Mouse (Mus musculus) C2C12 (cell line): Measurements from ENCODE around the gene Scn2b. TPM values are rescaled to one million over a fixed set of nuclear protein-coding genes. Genes with fewer than 3 reads are reported as not detected.

Experiments
- H3K27me3 ChIP-seq: one replicate; pipeline ENCODE4 v1.6.1; 2011; ENCODE audit not compliant: control insufficient read depth, insufficient read depth, insufficient read length
- H3K36me3 ChIP-seq: one replicate; pipeline ENCODE4 v1.6.1; 2011; ENCODE audit not compliant: control insufficient read depth, insufficient read depth
- H3K4me3 ChIP-seq: one replicate; pipeline ENCODE4 v1.5.1; 2011; ENCODE audit warnings: mild to moderate bottlenecking, control low read depth; ENCODE audit not compliant: poor library complexity, insufficient read depth, severe bottlenecking
- H3K79me2 ChIP-seq: one replicate; pipeline ENCODE4 v1.6.1; 2011; ENCODE audit not compliant: control insufficient read depth, insufficient read depth
- H3K79me3 ChIP-seq: one replicate; pipeline ENCODE4 v1.6.1; 2011; ENCODE audit warnings: low read depth, control low read depth
- H3ac ChIP-seq: one replicate; pipeline ENCODE3; 2011; ENCODE audit warnings: low read depth; ENCODE audit not compliant: control insufficient read depth, insufficient read length
- CEBPB ChIP-seq: IDR thresholded peaks from one replicate; pipeline ENCODE4 v1.6.1; 2011; ENCODE audit warnings: low read depth, mild to moderate bottlenecking, control low read depth, moderate library complexity
- CTCF ChIP-seq: IDR thresholded peaks from one replicate; pipeline ENCODE4 v1.5.1; 2011; ENCODE audit not compliant: control insufficient read depth, insufficient read depth, insufficient read length
- FOSL1 ChIP-seq: IDR thresholded peaks from one replicate; pipeline ENCODE4 v1.8.0; 2011; ENCODE audit warnings: mild to moderate bottlenecking, low read length; ENCODE audit not compliant: poor library complexity, insufficient read depth, severe bottlenecking
- MAX ChIP-seq: IDR thresholded peaks from one replicate; pipeline ENCODE4 v1.6.1; 2011; ENCODE audit warnings: mild to moderate bottlenecking, control low read depth
- MYOD1 ChIP-seq: IDR thresholded peaks from one replicate; pipeline ENCODE4 v1.6.1; 2011; ENCODE audit warnings: low read depth; ENCODE audit not compliant: control insufficient read depth, insufficient read length
- MYOG ChIP-seq: IDR thresholded peaks from one replicate; pipeline ENCODE4 v1.6.1; 2011; ENCODE audit not compliant: control insufficient read depth, insufficient read length; ENCODE audit errors: extremely low read depth
- USF1 ChIP-seq: IDR thresholded peaks from one replicate; pipeline ENCODE4 v1.6.1; 2011; ENCODE audit warnings: low read depth, mild to moderate bottlenecking, control low read depth, moderate library complexity
- polyA plus RNA-seq: library from polyadenylated mRNA; unstranded; fragments of >200 nt; fragmentation: generic; extraction: Trizol; gene quantifications from one replicate; pipeline ENCODE4 v1.2.1, GENCODE M21; 2012; ENCODE audit warnings: missing spikeins

Gene Scn2b
- polyA plus RNA-seq, 1 experiment: not detected

- no peak overlapping the region for H3K4me3 ChIP-seq
Observed at GRCm38 (mm10) chr9:45142686-45143085, 25.1 kb downstream of the Scn2b start.

GRCm38 (mm10) chr9:45145533-45146266, 28.1 kb downstream of the Scn2b start:
- Histone ChIP-seq H3K79me2 (no peaks in the 10 kb centered on the region), H3K27me3 (peaks cover 84% of the 10 kb centered on the region), H3K36me3 (no peaks in the 10 kb centered on the region), H3K79me3 (no peaks in the 10 kb centered on the region), H3K4me3 (no peak overlapping the region), H3ac (no peak overlapping the region)
- TF ChIP-seq FOSL1: no peak
- TF ChIP-seq MYOG: no peak
- TF ChIP-seq CTCF: no peak
- no peak for TF ChIP-seq CEBPB
- no peak for TF ChIP-seq MYOD1
- TF ChIP-seq MAX: no peak
- TF ChIP-seq USF1: no peak

More at GRCm38 (mm10) chr9:45142686-45143085, 25.1 kb downstream of the Scn2b start:
- Histone ChIP-seq H3ac (no peak overlapping the region), H3K27me3 (peaks cover 83% of the 10 kb centered on the region), H3K79me3 (no peaks in the 10 kb centered on the region), H3K79me2 (no peaks in the 10 kb centered on the region), H3K36me3 (no peaks in the 10 kb centered on the region)
- TF ChIP-seq MYOG (no peak), MYOD1 (no peak), CEBPB (no peak), MAX (no peak)

- Histone ChIP-seq H3K36me3 (no peaks in the 10 kb centered on the region), H3K79me3 (no peaks in the 10 kb centered on the region), H3K4me3 (no peak overlapping the region), H3ac (no peak overlapping the region), H3K27me3 (peaks cover 83% of the 10 kb centered on the region), H3K79me2 (no peaks in the 10 kb centered on the region)
- TF ChIP-seq MAX: no peak
- no peak for TF ChIP-seq CEBPB
Observed at GRCm38 (mm10) chr9:45146267-45146597, 28.6 kb downstream of the Scn2b start.

GRCm38 (mm10) chr9:45150933-45151332, 33.4 kb downstream of the Scn2b start:
- TF ChIP-seq MYOD1: no peak
- TF ChIP-seq CEBPB: no peak
- no peak for TF ChIP-seq FOSL1
- TF ChIP-seq MAX: no peak
- no peak for TF ChIP-seq MYOG
- TF ChIP-seq CTCF: no peak
- no peak for TF ChIP-seq USF1
- no peaks in the 10 kb centered on the region for H3K36me3 ChIP-seq
- H3K79me3 ChIP-seq: no peaks in the 10 kb centered on the region
- H3ac ChIP-seq: no peak overlapping the region
- no peaks in the 10 kb centered on the region for H3K79me2 ChIP-seq
- peaks cover 57% of the 10 kb centered on the region for H3K27me3 ChIP-seq
- H3K4me3 ChIP-seq: no peak overlapping the region

- no peaks in the 10 kb centered on the region for H3K79me3 ChIP-seq
- peaks cover 39% of the 10 kb centered on the region for H3K27me3 ChIP-seq
- H3K79me2 ChIP-seq: no peaks in the 10 kb centered on the region
- no peak overlapping the region for H3K4me3 ChIP-seq
- H3ac ChIP-seq: no peak overlapping the region
- H3K36me3 ChIP-seq: no peaks in the 10 kb centered on the region
- TF ChIP-seq MYOD1 (no peak), CEBPB (no peak), CTCF (no peak), USF1 (no peak), FOSL1 (no peak), MYOG (no peak), MAX (no peak)
Observed at GRCm38 (mm10) chr9:45153361-45153760, 35.8 kb downstream of the Scn2b start.

GRCm38 (mm10) chr9:45167903-45168302, 50.3 kb downstream of the Scn2b start:
- H3K79me3 ChIP-seq: no peaks in the 10 kb centered on the region
- no peak overlapping the region for H3ac ChIP-seq
- H3K4me3 ChIP-seq: no peak overlapping the region
- no peaks in the 10 kb centered on the region for H3K36me3 ChIP-seq
- no peaks in the 10 kb centered on the region for H3K79me2 ChIP-seq
- TF ChIP-seq MAX (no peak), CEBPB (no peak), CTCF (no peak), MYOG (no peak), FOSL1 (no peak), MYOD1 (no peak), USF1 (no peak)
- no peaks in the 10 kb centered on the region for H3K27me3 ChIP-seq
